Mouse (Mus musculus) hindbrain, embryonic 13.5 days (tissue): Measurements from ENCODE around the gene Slc36a2. TPM values are rescaled to one million over a fixed set of nuclear protein-coding genes. Genes with fewer than 3 reads are reported as not detected.

Experiments
- polyA plus RNA-seq: library from polyadenylated mRNA; unstranded; fragments of >200 nt; fragmentation: Nextera tagmentation; extraction: Ambion mirVana; gene quantifications from 2 replicates; pipeline ENCODE4 v1.2.1, GENCODE M21; 2015

Slc36a2 gene
- polyA plus RNA-seq, 1 experiment from 2014 or later = 1.5 TPM

Other genes with a start within 250 kb of the Slc36a2 start
- gene Tnip1, start 222.2 kb downstream of the Slc36a2 start, polyA plus RNA-seq = 19.3 TPM in 2 replicates
- 59.3 and 61.1 TPM in 2 replicates for gene Anxa6, start 151.6 kb downstream of the Slc36a2 start, polyA plus RNA-seq
- gene Ccdc69, start 106.9 kb downstream of the Slc36a2 start, polyA plus RNA-seq = 0.22 and 0.31 TPM in 2 replicates
- gene Gm2a, start 87.0 kb downstream of the Slc36a2 start, polyA plus RNA-seq = 19.2 and 20.3 TPM in 2 replicates
- gene Slc36a3, start 33.4 kb downstream of the Slc36a2 start, polyA plus RNA-seq = not detected in 2 replicates
- 3.2 and 3.5 TPM in 2 replicates for gene Slc36a1, start 19.3 kb upstream of the Slc36a2 start, polyA plus RNA-seq
- 0.05 and 0.13 TPM in 2 replicates for gene Fat2, start 151.5 kb upstream of the Slc36a2 start, polyA plus RNA-seq
- gene Sparc, start 238.1 kb upstream of the Slc36a2 start, polyA plus RNA-seq = 579 and 581 TPM in 2 replicates